Mouse (Mus musculus) embryonic facial prominence, embryonic 12.5 days (tissue): ENCODE data around the gene Smoc1. TPM values are rescaled to one million over a fixed set of nuclear protein-coding genes. Genes with fewer than 3 reads are reported as not detected.

ENCODE experiments used
- ATAC-seq: fragments of 200-750 bp; cut with Nextera tagmentation; 2 replicates; pipeline ENCODE4 v1.8.0; 2017; ENCODE audit not compliant: insufficient number of reproducible peaks, insufficient read depth, low FRiP score, low TSS enrichment
- H3K27ac ChIP-seq: fragments of 300-500 bp; sonication (generic); 2 replicates; pipeline ENCODE4 v1.5.1; 2016; ENCODE audit warnings: mild to moderate bottlenecking
- H3K27me3 ChIP-seq: fragments of 300-500 bp; sonication (generic); 2 replicates; pipeline ENCODE4 v1.6.1; 2016; ENCODE audit warnings: mild to moderate bottlenecking, moderate library complexity
- H3K36me3 ChIP-seq: fragments of 300-500 bp; sonication (generic); 2 replicates; pipeline ENCODE4 v1.6.1; 2016; ENCODE audit warnings: mild to moderate bottlenecking
- H3K4me1 ChIP-seq: fragments of 300-500 bp; sonication (generic); 2 replicates; pipeline ENCODE4 v1.6.1; 2016
- H3K4me2 ChIP-seq: fragments of 300-500 bp; sonication (generic); replicated peaks from 2 replicates; pipeline ENCODE4 v1.6.1; 2016; ENCODE audit warnings: mild to moderate bottlenecking, moderate library complexity
- H3K4me3 ChIP-seq: fragments of 300-500 bp; sonication (generic); 2 replicates; pipeline ENCODE4 v1.5.1; 2016; ENCODE audit warnings: mild to moderate bottlenecking
- H3K9ac ChIP-seq: fragments of 300-500 bp; sonication (generic); 2 replicates; pipeline ENCODE4 v1.6.1; 2016; ENCODE audit warnings: mild to moderate bottlenecking, moderate library complexity
- H3K9me3 ChIP-seq: fragments of 300-500 bp; sonication (generic); 2 replicates; pipeline ENCODE4 v1.6.1; 2016; ENCODE audit warnings: mild to moderate bottlenecking, moderate library complexity
- WGBS: fragments of 180-500 bp; shearing (Covaris S2); methylation state at CpG from one replicate; pipeline ENCODE4 v1.1.7; 2016; 5-methylcytosine and 5-hydroxymethylcytosine counted together
- polyA plus RNA-seq: library from polyadenylated mRNA; unstranded; fragments of >200 nt; fragmentation: Nextera tagmentation; extraction: Ambion mirVana; gene quantifications from 2 replicates; pipeline ENCODE4 v1.2.1, GENCODE M21; 2016

The Smoc1 gene
- polyA plus RNA-seq, 1 experiment from 2014 or later: 14.7 TPM

DNA sequence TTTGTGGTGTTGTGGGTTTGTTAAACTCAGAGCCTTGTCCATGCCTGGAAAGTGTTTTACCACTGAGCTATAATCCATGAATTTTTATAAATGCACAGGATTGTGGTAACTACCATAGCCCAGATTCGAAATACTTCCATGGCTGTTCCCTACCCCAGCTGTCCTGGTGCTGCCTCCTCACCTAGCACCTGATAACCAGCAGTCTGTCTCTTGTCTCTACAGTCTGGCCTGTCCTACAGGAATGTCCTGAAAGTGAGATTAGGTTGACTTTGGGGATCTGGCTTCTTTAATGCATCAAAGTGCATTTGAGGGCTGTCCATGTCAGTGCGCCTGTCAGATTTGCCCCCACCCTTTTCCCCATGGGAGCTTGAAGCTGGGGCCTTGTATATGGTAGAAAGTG lies 29.2 kb downstream of the Smoc1 start:
- H3K36me3 ChIP-seq: no peaks in the 10 kb centered on the region
- peaks cover 24% of the 10 kb centered on the region for H3K4me1 ChIP-seq
- H3K27ac ChIP-seq: 0 out of 2 replicates have a peak overlapping the region, but pooled peaks have one; percentile 12
- H3K27me3 ChIP-seq: no peaks in the 10 kb centered on the region
- WGBS: 96% methylated on average over 2 of the region's 2 CpGs
- H3K4me3 ChIP-seq: no peak overlapping the region
- H3K9me3 ChIP-seq: no peaks in the 10 kb centered on the region
- no peak overlapping the region for H3K4me2 ChIP-seq
- no peak for ATAC-seq
- H3K9ac ChIP-seq: no peak overlapping the region

DNA sequence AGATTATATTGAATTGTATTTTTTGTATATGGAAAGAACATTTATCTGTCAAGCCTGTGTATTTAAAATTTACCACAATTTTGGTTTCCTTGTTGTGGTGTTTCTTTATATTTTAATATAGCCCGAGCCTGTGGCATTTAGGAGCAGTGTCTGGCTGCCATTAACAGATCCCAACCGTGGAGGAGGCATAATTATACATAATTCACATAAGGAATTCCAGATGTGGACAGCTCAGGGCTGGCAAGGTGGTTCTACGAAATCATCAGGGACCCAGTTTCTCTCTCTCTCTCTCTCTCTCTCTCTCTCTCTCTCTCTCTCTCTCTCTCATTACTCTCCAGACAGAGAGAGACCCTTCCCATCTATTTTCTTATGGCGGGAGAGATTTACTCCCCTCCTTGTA lies 31.0 kb downstream of the Smoc1 start:
- H3K4me2 ChIP-seq: no peak overlapping the region
- WGBS: 18% methylated on average over 4 of the region's 4 CpGs
- H3K4me3 ChIP-seq: no peak overlapping the region
- peaks cover 24% of the 10 kb centered on the region for H3K4me1 ChIP-seq
- no peaks in the 10 kb centered on the region for H3K9me3 ChIP-seq
- no peaks in the 10 kb centered on the region for H3K27me3 ChIP-seq
- H3K36me3 ChIP-seq: no peaks in the 10 kb centered on the region
- 0 out of 2 replicates have a peak, but pooled peaks have one; percentile 52 for ATAC-seq
- H3K27ac ChIP-seq: no peak overlapping the region
- H3K9ac ChIP-seq: no peak overlapping the region

- no peak for ATAC-seq
- no peak overlapping the region for H3K4me2 ChIP-seq
- WGBS: 82% methylated on average over 3 of the region's 3 CpGs
- no peaks in the 10 kb centered on the region for H3K27me3 ChIP-seq
- H3K36me3 ChIP-seq: no peaks in the 10 kb centered on the region
- no peaks in the 10 kb centered on the region for H3K9me3 ChIP-seq
- no peak overlapping the region for H3K27ac ChIP-seq
- H3K4me3 ChIP-seq: no peak overlapping the region
- H3K9ac ChIP-seq: no peak overlapping the region
- peaks cover 25% of the 10 kb centered on the region for H3K4me1 ChIP-seq
These were observed 32.0 kb downstream of the Smoc1 start for GRCm38 (mm10) chr12:81058561-81058960.

DNA sequence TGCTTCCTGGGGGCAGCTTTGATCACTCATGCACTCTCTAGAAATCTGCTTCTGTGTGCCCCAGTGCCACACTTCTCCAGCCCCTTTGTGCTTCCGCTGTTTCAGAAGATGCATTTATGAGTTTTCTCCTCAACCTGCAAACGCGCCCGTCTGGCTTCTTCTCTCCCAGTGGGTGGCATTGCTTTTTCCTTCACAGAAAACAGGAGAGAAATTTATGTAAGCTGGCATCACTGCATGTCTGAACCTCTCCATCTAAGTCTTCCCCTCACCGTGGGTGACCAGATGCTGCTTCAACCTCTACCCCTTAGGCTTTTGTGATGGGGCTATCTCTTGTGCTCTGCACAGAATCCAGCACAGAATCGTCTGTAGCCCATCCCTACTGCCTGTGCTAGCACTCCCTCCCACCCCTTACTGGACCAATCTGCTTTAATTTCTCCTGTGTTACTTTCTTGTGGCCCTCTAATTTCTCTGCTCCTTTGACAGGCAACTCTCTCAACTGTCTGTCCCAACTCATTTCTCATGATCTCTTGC lies 35.3 kb downstream of the Smoc1 start:
- no peak for ATAC-seq
- Histone ChIP-seq H3K27ac (no peak overlapping the region), H3K36me3 (no peaks in the 10 kb centered on the region), H3K27me3 (no peaks in the 10 kb centered on the region), H3K4me2 (no peak overlapping the region), H3K4me1 (peaks cover 13% of the 10 kb centered on the region), H3K9ac (no peak overlapping the region), H3K9me3 (no peaks in the 10 kb centered on the region), H3K4me3 (no peak overlapping the region)
- 80% methylated on average over 6 of the region's 6 CpGs for WGBS

DNA sequence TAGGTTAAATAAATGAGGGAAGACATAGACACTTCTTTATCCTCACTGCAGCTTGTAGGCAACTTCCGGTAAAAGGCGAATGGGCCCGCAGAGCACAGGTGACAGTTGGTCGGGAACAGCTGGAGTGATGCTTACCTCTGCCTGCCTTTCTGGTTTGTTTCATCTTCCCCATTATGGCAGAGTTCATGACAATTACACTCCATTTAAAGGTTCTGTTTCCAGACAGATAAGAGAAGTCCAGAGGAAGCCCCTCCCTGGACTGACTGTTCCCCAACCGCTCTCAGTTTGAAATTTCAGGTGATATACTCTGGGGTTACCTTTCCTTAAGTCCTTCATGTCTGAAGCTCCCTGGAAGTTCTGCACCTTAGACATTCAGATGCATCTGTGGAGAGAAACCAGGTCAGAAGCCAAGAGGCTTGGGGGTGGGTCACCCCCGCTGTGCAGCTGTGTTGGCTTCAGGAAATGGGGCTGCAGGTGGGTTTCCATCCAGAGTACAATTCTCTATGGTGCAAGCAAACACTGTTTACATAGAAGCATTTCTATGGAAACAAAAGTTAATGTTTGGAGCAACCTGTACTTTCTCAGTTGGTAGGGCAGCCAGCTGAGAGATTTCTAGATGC lies 36.8 kb downstream of the Smoc1 start:
- Histone ChIP-seq H3K27me3 (no peaks in the 10 kb centered on the region), H3K4me1 (peaks cover 4% of the 10 kb centered on the region), H3K9me3 (no peaks in the 10 kb centered on the region), H3K9ac (no peak overlapping the region), H3K4me2 (no peak overlapping the region), H3K27ac (no peak overlapping the region), H3K4me3 (no peak overlapping the region), H3K36me3 (no peaks in the 10 kb centered on the region)
- 86% methylated on average over 6 of the region's 6 CpGs for WGBS
- ATAC-seq: no peak

- peaks cover 2% of the 10 kb centered on the region; the same call in 1 of the 2 replicates for H3K9me3 ChIP-seq
- ATAC-seq: no peak
- H3K4me1 ChIP-seq: no peaks in the 10 kb centered on the region
- no peak overlapping the region for H3K9ac ChIP-seq
- peaks cover 3% of the 10 kb centered on the region; the same call in 1 of the 2 replicates for H3K36me3 ChIP-seq
- WGBS: 85% methylated on average over 2 of the region's 2 CpGs
- no peak overlapping the region for H3K27ac ChIP-seq
- no peak overlapping the region for H3K4me2 ChIP-seq
- no peaks in the 10 kb centered on the region for H3K27me3 ChIP-seq
- H3K4me3 ChIP-seq: no peak overlapping the region
These were observed 47.5 kb downstream of the Smoc1 start for GRCm38 (mm10) chr12:81074139-81074538.

DNA sequence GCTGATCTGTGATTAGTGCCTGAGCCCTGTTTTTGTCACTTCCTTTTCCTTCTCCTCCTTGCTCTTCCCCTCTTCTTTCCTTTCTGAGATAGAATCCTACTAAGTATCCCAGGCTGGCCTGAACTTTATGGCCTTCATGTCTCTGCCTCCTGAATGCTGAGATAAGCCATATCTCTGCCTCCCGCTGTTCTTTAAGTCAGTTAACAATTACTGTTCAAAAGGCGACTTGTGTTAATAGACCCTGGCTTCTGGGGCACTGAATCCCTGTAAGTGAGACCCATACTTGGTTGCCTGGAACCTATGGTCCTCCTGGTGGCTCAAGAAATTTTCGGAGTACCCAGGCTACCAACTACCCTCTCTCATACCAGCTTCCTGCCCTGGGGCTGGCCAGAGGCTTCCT lies 48.3 kb downstream of the Smoc1 start:
- no peak for ATAC-seq
- H3K27ac ChIP-seq: no peak overlapping the region
- no peaks in the 10 kb centered on the region for H3K4me1 ChIP-seq
- no peak overlapping the region for H3K4me3 ChIP-seq
- H3K9ac ChIP-seq: no peak overlapping the region
- H3K4me2 ChIP-seq: no peak overlapping the region
- H3K9me3 ChIP-seq: peaks cover 4% of the 10 kb centered on the region; the same call in 1 of the 2 replicates
- 72% methylated on average over 3 of the region's 3 CpGs for WGBS
- no peaks in the 10 kb centered on the region for H3K27me3 ChIP-seq
- peaks cover 3% of the 10 kb centered on the region; the same call in 1 of the 2 replicates for H3K36me3 ChIP-seq

DNA sequence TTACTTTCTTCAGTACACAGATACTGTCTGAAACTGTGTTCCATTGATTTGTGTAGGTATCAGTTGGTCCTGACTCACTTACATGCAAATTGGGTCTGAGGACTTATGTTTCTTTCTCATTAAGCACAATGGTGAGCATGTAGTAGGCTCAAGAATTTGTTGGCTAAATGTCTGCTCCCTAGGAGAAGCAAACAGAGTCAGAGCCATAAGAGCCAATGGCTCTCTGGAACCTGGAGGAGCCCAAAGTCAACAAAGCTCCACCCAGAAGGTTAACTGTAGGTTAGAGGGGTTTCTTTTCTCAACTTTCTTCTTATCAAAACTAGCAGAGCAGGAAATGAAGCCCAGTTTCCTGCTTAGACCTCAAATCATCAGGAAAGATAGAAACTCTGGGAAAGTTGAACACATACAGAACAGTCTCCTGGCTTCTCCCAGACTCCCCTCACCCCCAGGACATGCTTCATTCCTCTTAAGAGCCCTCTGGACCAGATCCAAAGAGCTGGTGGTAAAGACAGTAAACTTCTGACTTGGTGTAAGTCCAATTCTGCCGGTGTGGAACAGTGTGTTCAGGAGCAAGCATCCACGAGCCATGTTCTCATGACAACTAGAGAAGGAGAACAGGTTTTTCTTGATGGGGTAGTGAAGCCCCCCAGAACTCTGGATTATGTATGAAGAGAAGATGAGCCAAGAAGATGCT lies 51.5 kb downstream of the Smoc1 start:
- Histone ChIP-seq H3K27me3 (no peaks in the 10 kb centered on the region), H3K4me3 (no peak overlapping the region), H3K9ac (no peak overlapping the region), H3K4me2 (no peak overlapping the region), H3K9me3 (peaks cover 4% of the 10 kb centered on the region; the same call in 1 of the 2 replicates), H3K4me1 (no peaks in the 10 kb centered on the region), H3K36me3 (peaks cover 3% of the 10 kb centered on the region; the same call in 1 of the 2 replicates), H3K27ac (no peak overlapping the region)
- 91% methylated on average over 2 of the region's 2 CpGs for WGBS
- no peak for ATAC-seq

GRCm38 (mm10) chr12:81080345-81080744 lies 53.7 kb downstream of the Smoc1 start:
- Histone ChIP-seq H3K36me3 (peaks cover 3% of the 10 kb centered on the region; the same call in 1 of the 2 replicates), H3K4me3 (no peak overlapping the region), H3K4me1 (no peaks in the 10 kb centered on the region), H3K9me3 (peaks cover 4% of the 10 kb centered on the region; the same call in 1 of the 2 replicates), H3K27ac (no peak overlapping the region), H3K4me2 (no peak overlapping the region), H3K27me3 (no peaks in the 10 kb centered on the region), H3K9ac (no peak overlapping the region)
- 69% methylated on average over 5 of the region's 5 CpGs for WGBS
- ATAC-seq: no peak

- peaks cover 4% of the 10 kb centered on the region; the same call in 1 of the 2 replicates for H3K9me3 ChIP-seq
- H3K36me3 ChIP-seq: peaks cover 3% of the 10 kb centered on the region; the same call in 1 of the 2 replicates
- H3K9ac ChIP-seq: no peak overlapping the region
- H3K4me3 ChIP-seq: no peak overlapping the region
- ATAC-seq: no peak
- no peak overlapping the region for H3K27ac ChIP-seq
- WGBS: 82% methylated on average over 3 of the region's 3 CpGs
- no peaks in the 10 kb centered on the region for H3K27me3 ChIP-seq
- no peaks in the 10 kb centered on the region for H3K4me1 ChIP-seq
- H3K4me2 ChIP-seq: no peak overlapping the region
These were observed 54.4 kb downstream of the Smoc1 start for GRCm38 (mm10) chr12:81081031-81081430.

GRCm38 (mm10) chr12:81083146-81083545 lies 56.5 kb downstream of the Smoc1 start:
- Histone ChIP-seq H3K27me3 (no peaks in the 10 kb centered on the region), H3K27ac (no peak overlapping the region), H3K4me2 (no peak overlapping the region), H3K36me3 (peaks cover 3% of the 10 kb centered on the region; the same call in 1 of the 2 replicates), H3K4me3 (no peak overlapping the region), H3K9ac (no peak overlapping the region), H3K9me3 (peaks cover 4% of the 10 kb centered on the region; the same call in 1 of the 2 replicates), H3K4me1 (no peaks in the 10 kb centered on the region)
- ATAC-seq: no peak
- 90% methylated on average over 5 of the region's 5 CpGs for WGBS

DNA sequence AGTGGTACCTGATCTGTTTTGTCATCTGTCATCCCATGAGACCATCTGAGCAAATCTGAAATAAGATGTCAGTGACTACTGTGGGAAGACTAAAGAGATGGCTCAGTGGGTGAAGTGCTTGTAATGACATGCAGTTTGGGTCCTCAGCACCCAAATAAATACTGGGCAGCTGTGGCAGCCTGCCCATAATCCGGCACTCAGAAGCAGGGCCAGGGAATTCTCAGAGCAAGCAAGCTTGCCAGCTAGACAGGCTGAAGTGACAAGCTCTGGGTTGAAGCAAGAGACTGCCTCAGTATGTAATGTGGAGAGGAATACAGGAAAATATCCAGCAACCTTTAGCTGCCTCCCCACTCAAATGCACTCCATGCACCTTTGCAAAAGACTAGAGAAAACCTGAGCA lies 58.6 kb downstream of the Smoc1 start:
- Histone ChIP-seq H3K4me1 (no peaks in the 10 kb centered on the region), H3K36me3 (no peaks in the 10 kb centered on the region), H3K27me3 (no peaks in the 10 kb centered on the region), H3K4me3 (no peak overlapping the region), H3K9ac (no peak overlapping the region), H3K27ac (no peak overlapping the region), H3K4me2 (no peak overlapping the region), H3K9me3 (no peaks in the 10 kb centered on the region)
- WGBS: 84% methylated on average over 1 of the region's 1 CpGs
- no peak for ATAC-seq
